Mouse (Mus musculus): ENCODE results near the gene Lats1.

Lats1 gene

GRCm38 (mm10) chr10:7680731-7681301, at the start of gene Lats1, which contains the start of gene Pcmt1:
Lats1 (plus strand) TSS chr10:7681214.
Pcmt1 (minus strand) TSS chr10:7681136.
- peak; percentile 54 to 83 for DNase-seq

GRCm38 (mm10) chr10:7640366-7640765, 40.6 kb upstream of the Lats1 start:
- DNase-seq, result no peak

- DNase-seq, result no peak
These were observed 35.1 kb upstream of the Lats1 start for GRCm38 (mm10) chr10:7645911-7646310.

- no peak for DNase-seq
These were observed 32.0 kb upstream of the Lats1 start for GRCm38 (mm10) chr10:7649059-7649458.

- no peak for DNase-seq
These were observed 30.0 kb upstream of the Lats1 start for GRCm38 (mm10) chr10:7651057-7651456.

- peak in 1 of 2 experiments; percentile 21 for DNase-seq
These were observed 18.4 kb upstream of the Lats1 start for GRCm38 (mm10) chr10:7662471-7663141.

- DNase-seq, result peak; percentile 89
These were observed 17.6 kb upstream of the Lats1 start for GRCm38 (mm10) chr10:7663159-7664026.

- no peak for DNase-seq
These were observed 16.9 kb upstream of the Lats1 start for GRCm38 (mm10) chr10:7664027-7664526.

GRCm38 (mm10) chr10:7664889-7665288, 16.1 kb upstream of the Lats1 start:
- DNase-seq, result no peak

- peak; percentile 88 to 91 for DNase-seq
These were observed 13.6 kb upstream of the Lats1 start, which contains the start of gene Nup43 for GRCm38 (mm10) chr10:7667342-7667802. Nup43 (plus strand) TSS chr10:7667503.

- peak in 1 of 2 experiments; percentile 24 for DNase-seq
These were observed 7.3 kb upstream of the Lats1 start for GRCm38 (mm10) chr10:7673673-7674072.

GRCm38 (mm10) chr10:7681343-7682025, 470 bp downstream of the Lats1 start:
- peak; percentile 69 to 71 for DNase-seq

- no peak for DNase-seq
These were observed 1.2 kb downstream of the Lats1 start for GRCm38 (mm10) chr10:7682249-7682648.

GRCm38 (mm10) chr10:7686902-7687301, 5.9 kb downstream of the Lats1 start:
- no peak for DNase-seq

- no peak for DNase-seq
These were observed 14.3 kb downstream of the Lats1 start for GRCm38 (mm10) chr10:7695286-7695685.

GRCm38 (mm10) chr10:7700120-7700519, 19.1 kb downstream of the Lats1 start:
- no peak for DNase-seq

- no peak for DNase-seq
These were observed 21.6 kb downstream of the Lats1 start for GRCm38 (mm10) chr10:7702586-7702985.

GRCm38 (mm10) chr10:7710121-7710520, 29.1 kb downstream of the Lats1 start:
- DNase-seq, result no peak

GRCm38 (mm10) chr10:7712506-7712905, 31.5 kb downstream of the Lats1 start:
- DNase-seq, result no peak

GRCm38 (mm10) chr10:7715056-7715455, 34.0 kb downstream of the Lats1 start:
- DNase-seq, result no peak

- peak; percentile 93 to 95 for DNase-seq
These were observed 44.9 kb downstream of the Lats1 start, which contains the start of gene Katna1 for GRCm38 (mm10) chr10:7725751-7726500. Katna1 (plus strand) TSS chr10:7726000.

- DNase-seq, result no peak
These were observed 45.4 kb downstream of the Lats1 start for GRCm38 (mm10) chr10:7726501-7726812.

Measured in kidney, adult 8-10 months (tissue).